Mouse (Mus musculus): ENCODE measurements around the gene Mrvi1.

Gene Mrvi1

DNA sequence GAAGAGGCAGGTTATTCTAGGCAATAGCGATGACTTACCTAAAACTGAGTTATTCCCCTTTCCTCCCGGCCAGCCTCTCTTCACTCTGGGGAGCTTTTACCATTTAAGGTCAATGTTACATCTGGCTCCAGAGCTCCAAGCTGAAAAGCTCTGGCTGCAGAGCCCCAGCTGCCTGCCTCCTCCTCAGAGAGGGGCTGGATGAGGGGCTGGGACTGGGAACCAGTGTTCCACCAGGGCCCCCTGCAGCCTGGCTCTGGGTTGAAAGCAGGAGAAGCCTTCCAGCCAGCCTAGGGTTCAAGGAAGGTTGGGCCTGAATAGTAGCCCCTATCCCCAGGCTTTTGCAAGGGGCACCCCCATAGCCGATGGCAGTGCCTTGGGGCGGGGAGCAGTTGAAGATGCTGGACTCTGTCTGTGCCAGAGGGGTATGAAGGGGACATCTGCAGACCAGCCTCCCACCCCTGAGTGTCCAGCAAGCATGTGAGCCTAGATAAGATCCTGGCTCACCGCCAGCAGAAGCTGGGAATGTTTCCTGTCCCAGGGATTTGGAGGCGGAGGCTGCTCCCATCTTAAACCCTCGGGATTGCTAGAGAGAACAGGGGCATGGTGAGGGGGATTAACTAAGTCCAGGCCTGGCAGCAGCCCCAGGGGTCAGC lies at the start of gene Mrvi1:
TSS of gene Mrvi1 (minus strand) at position 409 of the 653 bp plus-strand sequence.
- peak; percentile 42 for DNase-seq (ENCODE audit: low spot score)

DNA sequence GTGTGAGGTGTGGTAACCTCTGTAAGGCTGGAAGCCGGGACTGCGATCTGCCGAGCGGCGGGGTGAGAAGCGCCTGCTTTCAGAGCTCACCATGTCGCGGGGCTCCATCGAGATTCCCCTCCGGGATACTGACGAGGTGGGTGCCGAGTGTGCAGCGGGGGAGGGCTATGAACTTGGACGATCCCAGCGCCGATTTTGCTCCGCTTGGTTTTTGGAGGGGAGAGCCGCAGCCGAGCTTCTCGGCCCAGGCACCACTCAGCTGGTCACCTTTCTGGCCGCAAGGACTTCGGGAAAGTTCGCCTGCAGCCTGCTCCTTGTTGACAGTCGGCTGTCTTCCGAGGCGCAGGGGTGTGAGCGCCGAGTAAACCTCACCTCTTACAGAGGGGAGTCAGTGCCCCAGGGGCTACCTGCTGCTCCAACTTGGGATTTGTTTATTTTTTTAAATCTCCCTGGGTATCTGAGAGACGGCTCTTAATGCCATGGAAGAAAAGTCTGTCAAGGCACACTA lies 46.8 kb upstream of the Mrvi1 start:
- DNase-seq (ENCODE audit: low spot score): no peak

DNA sequence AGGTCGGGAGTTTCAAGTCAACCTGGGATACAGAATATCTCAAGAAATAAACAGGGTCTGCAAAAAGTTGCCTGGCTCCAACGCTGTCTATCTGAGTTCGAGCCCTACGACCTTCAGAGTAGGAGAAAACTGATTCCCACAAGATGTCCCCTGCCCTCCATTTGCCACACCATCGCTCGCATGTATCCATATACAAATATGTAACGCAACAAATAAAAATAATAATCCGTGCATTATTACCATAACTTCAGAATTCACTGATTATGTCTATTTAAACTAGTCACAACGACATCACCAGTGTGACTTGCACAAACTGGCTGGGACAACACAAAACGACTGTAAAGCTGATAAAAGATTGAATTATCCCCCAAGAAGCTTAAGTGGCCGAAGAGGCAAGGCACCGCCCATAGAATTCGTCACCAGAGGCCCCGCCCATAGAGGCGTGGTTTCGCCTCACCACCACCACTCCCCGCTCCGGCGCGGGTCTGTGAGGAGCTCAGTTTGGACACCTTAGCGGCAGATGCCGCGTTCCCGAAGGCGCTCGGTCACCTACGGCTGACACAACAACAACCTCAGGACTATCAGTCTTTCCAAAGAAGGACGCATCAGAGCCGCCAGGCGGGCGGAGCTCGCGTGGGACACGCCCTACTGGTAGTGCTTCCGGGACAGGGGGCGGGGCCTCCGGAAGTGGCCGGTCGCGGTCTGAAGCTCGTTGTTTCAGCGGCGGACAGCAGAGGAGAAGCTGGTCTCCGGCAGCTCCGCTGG lies 46.2 kb upstream of the Mrvi1 start, which contains the start of gene Ctr9:
TSS of gene Ctr9 (plus strand) at position 671 of the 765 bp plus-strand sequence.
- DNase-seq (ENCODE audit: low spot score): peak; percentile 95

DNA sequence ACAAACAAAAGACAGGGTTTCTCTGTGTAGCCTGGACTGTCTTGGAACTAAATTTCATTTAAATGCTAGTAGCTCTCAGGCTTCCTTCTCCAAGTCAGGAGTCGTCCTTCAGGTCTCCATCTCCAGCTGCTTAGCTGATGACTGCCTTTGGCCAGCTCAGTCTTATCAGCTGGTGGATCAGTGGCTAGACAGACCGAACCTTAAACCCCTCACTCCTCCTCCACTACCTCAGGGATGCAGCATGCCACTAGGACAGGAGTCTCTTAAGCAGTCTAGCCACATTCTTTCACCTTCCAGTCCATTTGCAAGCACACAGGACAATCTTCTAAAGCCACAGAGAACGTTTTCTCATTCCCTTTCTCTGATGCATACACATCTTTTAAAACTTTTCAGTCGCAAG lies 42.7 kb upstream of the Mrvi1 start:
- DNase-seq (ENCODE audit: low spot score): no peak

DNA sequence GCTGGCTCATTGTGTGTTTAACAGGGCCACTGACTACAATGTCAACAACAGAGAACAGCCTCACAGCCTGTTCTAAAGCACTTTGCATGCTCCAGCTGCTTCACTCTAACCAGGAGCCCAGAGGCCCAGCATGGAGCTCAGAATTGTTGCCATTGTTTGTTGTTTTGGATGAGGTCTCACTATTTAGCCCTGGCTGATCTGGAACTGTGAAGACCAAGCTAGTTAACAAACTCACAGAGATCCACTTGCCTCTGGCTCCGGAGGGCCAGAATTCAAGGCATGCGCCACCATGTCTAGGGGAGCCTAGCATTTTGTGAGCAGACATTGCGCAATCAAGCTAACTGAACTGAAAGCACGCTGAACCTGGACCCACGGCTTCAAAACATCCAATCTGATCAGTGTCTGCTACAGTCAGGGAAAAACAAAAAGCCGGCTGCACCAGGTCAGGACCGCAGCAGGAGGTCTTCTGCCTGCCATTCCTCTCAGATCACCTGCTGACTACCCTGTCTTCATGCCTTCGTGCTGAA lies 41.9 kb upstream of the Mrvi1 start:
- peak; percentile 18 for DNase-seq (ENCODE audit: low spot score)

DNA sequence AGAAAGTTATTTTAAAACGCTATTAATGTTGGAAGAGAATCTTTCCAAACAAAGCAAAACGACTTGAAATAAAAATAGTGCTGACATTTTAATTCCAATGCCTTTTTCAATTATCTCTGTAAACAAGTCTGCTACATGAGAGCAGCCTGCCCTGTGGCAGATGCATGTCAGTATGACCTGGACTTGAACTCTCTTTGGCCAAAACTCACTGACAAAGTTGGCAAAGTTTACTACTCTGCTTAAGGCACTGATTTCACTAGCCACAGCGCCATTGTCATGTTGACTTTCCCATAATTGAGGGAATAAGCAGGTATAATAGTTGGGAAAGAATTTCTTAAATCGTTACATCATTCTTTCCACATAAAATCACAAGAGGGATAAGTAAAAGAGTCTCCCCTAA lies 38.6 kb upstream of the Mrvi1 start:
- DNase-seq (ENCODE audit: low spot score): no peak

DNA sequence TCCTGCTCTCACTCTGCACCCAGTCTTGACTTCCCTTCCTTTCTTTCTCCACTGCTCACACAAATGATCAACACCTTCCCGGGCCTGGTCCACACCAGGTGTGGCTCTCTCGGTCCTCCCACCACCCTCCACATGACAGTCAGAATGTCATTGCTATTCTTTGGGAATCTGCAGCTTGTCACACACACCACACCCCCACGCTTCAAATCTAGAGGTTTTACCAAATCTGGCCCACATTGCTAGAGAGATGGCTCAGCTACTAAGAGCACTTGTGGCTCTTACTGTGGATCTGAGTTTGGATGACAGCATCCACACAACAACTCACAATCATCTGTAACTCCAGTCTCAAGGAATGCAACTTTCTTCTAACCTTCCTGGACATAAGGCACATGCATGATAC lies 34.7 kb upstream of the Mrvi1 start:
- DNase-seq (ENCODE audit: low spot score): no peak

DNA sequence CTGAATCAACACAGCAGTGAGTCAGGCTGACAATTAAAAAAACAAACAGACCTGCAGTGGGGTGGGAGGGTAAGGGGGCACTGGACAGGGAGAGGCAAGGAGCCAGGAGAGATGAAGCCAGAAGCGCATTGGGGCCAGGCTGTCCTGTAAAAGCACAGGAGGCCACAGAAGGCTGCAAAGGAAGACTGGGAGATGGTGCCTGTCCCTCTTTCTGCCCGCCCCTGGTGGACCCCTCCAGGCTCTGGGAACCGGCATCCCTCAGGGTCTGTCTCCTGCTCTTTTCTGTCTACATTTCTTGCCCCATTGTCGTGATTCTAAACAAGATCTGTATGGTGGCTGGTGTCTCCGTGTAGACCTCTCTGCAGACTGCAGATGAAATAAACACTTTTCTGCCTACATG lies 33.5 kb upstream of the Mrvi1 start:
- no peak for DNase-seq (ENCODE audit: low spot score)

DNA sequence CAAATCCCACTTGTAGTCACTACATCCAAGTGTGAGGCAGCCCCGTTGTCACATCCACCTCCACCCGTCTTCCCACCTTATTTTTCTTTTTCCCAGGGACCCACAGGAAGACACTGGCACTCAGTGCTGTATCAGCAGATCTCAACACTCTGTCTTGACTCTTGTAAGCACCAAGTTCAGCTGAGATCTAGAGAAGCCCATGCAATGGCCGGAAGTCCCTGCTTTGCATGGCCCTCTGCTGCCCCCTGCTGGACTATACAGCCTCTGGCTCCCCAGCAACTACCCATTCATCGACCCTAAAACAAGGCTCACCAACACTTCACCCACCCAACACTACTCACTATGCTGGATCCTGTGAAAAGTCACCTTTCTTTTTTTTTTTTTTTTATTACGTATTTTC lies 32.6 kb upstream of the Mrvi1 start:
- peak; percentile 92 for DNase-seq (ENCODE audit: low spot score)

DNA sequence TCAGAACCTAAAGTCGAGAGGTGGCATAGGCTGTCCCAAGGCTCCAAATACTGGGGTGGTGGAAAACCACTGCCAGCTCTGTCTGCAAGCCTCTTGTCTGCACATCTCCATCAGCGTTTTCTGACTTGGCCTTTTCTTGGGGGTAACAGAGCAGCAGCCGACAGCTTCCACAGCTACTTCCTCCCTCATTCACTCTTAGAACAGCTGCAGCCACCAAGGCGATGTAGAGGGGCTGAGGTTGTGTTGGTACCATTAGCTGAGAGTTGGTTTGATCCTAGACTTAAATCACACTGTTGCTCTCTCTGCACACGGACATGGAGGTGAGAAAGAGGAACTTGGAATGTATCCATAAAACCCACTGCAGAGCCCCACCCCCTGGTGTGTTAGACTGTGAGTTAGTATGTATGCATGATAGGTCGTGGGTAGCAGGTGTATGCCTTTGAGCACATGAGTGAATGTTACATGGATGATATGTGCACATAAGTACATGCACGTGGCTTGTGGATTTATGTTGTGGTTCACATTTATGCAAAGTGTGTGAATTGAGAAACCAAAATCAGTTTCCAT lies 31.9 kb upstream of the Mrvi1 start:
- DNase-seq (ENCODE audit: low spot score): no peak

DNA sequence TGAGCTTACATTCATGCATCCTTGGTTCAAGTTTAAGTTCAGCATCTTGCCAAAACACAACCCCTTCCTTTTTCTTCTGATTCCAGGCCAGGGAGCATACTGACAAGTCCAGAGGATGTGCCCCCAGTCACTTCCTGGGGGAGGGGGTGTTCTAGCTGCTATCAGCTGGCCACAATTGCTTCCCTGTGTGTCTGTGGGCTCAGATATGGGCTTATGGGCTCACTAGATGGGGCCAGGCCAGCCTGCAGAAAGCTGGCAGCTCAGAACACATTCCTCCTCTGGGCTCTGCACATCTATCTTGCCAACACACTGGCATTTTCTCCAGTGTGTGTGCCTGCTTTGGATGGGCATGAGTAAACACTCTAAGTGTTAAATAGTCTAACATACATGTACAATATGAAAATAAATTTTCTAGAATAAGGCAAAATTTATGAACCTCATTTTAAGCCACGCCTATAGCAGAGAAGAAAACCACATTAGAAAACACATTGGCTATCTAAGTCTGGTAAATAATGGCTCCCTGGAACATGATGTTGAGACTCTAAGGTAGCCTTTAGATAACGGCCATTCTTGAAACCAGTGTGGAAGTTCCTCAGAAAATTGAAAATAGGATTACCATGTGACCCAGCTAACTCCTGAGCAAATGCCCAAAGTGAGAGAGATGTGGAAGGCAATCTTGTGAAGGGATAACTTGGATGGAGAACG lies 22.0 kb upstream of the Mrvi1 start:
- no peak for DNase-seq (ENCODE audit: low spot score)

DNA sequence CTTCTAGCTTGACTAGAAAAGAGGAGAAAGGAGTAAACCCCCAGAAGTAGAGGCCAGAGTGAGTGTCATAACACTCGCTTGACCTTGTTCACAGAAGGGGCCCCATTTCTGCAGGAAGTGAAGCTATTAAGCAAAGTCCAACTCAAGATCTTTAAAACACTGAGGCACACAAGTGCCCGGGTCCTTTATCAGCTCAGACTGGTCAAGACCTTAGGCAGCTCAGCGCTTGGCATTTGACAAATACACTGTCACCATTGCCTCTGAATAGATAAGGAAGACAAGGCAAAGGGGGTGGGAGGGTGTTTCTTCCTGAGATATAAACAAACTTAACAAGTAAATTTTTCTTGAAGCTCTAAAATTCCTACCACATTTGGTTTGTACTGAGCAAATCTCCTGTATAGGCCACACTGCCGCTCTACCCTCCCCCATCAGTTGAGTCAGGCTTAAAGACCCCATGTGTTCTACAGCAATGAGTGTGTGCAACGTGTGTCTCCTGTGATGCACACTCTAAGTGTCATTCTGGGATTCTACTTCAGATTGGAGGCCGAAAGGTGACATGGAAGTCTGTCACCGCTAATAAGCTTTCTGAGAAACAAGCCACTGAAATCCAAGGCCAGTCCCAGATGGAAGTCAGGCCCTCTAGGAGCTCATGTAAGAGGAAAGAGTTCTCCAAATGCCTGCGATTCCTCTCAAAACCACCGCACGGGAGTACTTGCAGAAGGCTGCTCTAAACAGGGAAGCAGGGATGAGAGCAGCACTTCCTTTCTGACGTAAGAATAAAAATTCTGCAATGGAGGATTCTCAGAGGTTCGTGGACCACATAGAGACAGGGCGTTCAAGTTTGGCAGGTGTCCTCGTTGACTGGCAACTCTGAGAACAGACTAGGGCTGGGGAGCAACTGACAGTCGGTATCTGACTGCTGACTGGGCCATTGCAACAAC lies 16.9 kb upstream of the Mrvi1 start:
- DNase-seq (ENCODE audit: low spot score): no peak

DNA sequence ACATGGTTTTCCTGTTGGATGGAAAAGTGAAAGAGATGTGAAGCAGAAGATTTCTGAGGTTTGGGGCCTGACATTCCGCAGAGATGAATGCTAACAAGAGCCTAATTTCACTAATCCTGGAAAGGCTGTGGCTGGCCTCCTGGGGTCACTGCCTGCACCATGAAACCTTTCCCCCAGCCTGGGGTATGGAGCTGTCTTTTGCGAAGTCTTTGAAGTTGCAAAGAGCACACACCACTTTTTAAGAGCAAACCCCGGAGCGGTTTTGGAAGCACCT lies 8.9 kb upstream of the Mrvi1 start:
- DNase-seq (ENCODE audit: low spot score): no peak

DNA sequence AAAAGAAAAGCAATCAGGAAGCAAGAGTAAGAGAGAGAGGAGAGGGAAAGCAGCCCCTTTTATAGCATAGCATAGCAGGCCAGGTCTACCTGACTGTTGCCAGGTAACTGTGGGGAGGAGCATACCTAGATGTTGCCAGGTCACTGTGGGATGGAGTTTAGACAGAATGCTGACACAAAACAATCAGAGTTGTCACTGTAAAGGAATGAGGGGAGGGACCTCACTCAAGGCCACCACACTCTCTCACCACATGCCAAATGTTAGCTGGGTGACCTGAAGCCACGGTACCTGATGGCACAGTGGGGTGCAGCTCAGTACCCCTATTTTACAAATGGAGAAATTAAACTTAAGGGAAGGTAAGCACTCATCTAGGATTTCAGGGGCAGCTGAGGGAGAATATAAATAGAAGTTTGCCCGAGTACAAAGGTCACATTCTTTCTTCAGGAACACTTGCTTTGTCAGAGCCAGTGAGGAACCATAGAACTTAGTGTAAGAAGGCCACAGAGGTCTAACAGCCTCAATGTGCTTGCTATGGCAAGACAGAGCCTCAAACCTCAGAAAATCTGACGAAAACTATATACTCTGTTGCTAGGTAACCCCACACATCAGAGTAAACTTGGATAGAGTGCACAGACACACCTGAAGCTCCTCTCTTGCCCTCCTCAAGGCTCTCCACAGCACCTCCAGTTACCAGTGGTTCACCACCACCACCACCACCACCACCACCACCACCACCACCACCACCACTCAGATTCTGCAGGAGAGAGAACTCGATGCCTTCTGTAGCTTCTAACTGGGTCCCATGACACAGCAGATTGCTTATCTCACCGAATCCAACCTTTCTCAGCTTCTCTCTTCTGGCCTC lies 8.3 kb upstream of the Mrvi1 start:
- DNase-seq (ENCODE audit: low spot score): no peak

DNA sequence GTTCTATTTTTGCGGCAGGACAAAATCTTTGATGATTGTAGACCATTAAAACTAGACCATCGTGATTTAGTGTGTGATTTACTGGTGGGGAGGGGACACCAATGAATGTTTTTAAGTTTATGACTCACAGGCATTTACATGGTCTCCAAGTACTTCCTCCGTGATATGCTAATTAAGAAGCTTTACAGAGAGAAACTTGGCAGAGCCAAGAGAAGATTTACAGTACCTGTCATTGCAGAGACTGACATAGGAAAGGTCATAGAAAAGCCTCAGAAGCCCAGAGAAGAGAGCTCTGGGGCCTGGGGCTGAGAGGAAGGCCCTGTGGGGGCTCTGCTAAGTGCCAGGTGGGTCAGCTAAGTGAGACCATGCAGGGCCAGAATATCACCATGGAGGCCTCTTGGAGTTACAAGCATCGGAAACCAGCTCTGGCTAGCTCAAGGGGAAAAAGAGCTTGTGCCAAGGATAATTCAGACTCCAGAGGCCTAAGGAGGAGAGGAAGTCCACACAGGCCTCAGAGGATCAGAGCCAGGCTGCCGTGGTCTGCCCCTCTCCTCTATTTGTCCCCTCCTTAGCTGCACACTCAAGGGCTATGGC lies 7.1 kb upstream of the Mrvi1 start:
- DNase-seq (ENCODE audit: low spot score): no peak

DNA sequence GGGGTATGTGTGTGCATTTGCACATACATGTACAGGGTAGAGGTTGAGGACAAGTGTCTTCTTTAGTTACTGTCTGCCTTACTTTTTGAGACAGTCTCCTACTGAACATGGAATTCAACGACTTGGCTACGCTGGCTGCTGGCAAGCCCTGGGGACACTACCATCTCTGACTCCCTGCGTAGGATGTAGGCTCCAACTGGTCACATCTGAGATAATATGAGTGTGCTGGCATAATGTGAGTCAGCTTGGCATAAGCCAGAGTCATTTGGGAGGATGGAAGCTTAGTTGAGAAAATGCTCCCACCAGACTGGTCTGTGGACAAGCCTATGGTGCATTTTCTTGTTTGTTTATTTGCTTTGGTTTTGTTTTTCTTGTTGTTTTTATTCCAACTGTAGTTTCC lies 5.8 kb upstream of the Mrvi1 start:
- DNase-seq (ENCODE audit: low spot score): no peak

DNA sequence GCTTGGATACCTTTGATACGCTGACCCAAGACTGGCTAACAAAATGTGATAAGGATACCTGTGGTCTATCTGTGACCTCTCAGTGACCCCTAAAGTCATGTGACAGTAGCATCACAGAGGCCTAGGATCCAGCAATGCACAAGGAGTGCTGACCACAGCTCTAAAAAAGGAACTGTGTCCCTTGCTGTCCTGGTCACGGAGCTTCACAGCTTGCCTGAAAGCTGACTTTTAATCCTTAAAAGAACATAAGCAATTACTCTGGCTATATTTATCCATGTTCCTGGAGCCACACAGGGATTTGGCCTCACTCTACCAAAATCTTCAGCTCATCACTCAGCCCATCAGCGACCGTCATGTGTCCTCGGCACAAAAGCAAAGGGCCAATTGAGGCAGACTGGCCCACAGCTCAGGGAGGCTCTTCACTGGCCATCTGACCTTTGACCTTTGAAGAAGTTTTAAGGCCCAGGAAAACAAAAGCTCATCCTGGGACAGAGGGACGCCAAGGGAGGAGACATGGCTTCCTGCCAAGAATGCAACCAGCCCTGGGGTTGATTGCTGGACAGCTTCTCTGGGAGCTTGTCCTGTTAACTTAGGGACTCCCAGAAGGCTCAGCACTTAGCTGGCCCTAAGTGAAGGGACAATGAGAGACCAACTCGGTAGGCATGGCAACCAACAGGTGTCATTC lies 3.5 kb upstream of the Mrvi1 start:
- DNase-seq (ENCODE audit: low spot score): no peak

DNA sequence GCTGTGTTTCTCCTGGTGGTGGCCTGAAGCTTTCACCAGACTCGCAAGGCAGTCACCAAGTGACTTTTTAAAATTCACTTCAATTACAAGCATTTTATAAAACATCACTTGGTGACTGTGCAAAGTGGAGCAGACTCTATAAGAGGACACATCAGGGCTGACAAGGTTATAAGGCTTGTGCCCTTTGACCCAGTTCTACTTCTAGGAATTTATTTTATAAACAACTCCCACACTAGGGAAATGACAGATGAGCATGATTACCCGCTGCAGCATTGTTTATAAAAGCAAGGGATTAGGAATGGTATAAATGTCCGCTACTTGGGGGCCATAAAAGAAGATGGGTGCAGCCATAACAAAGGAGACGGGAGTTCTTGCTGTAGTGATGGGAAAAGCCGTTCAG lies 1.4 kb upstream of the Mrvi1 start:
- DNase-seq (ENCODE audit: low spot score): no peak

DNA sequence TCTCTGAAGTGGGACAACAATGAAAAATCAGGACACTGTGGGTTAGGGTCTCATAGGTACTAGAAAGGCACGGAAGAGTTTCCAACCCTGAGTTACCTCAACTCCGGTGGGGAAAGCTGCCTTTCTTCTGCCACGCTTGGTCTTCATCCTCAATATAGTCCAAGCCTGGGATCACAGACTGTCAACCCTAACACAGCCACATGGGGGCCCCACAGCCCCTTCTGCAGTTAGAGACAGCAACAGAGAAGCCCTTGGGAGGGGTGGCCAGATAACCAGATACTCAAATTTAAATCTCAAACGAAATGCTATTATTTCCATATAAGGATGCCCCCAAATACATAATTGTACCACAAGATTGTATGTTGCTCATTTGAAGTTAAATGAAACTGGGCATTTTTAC lies 503 bp upstream of the Mrvi1 start:
- peak; percentile 39 for DNase-seq (ENCODE audit: low spot score)

DNA sequence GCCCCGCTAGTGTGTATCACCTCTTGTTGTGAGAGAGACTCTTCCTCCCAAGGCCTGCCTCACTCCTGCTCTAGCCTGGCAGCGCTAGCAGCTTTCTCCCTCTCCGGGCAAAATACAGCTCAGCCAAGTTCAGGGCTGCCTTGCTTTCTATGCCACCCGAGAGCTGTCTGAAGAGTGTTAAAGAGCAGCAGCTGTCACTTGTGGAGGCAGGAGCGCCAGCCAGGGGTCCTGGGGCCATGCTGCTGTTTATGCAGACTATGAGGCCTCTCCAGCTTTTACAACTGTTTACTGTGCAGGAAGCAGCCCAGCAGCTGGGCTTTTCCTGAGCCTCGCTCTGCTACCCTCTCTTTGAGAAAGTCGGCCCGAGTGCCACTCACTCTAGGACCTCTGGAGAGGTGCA lies 1.2 kb downstream of the Mrvi1 start:
- no peak for DNase-seq (ENCODE audit: low spot score)

Measured in urinary bladder, postnatal 25 days (tissue).